Mouse (Mus musculus) NIH3T3 (cell line): ENCODE data around the gene Fam83g.

Source experiments
- DNase-seq: peaks from one replicate; pipeline ENCODE4 v3.0.0-alpha.2; 2012; ENCODE audit warnings: low read depth

The Fam83g gene

DNA sequence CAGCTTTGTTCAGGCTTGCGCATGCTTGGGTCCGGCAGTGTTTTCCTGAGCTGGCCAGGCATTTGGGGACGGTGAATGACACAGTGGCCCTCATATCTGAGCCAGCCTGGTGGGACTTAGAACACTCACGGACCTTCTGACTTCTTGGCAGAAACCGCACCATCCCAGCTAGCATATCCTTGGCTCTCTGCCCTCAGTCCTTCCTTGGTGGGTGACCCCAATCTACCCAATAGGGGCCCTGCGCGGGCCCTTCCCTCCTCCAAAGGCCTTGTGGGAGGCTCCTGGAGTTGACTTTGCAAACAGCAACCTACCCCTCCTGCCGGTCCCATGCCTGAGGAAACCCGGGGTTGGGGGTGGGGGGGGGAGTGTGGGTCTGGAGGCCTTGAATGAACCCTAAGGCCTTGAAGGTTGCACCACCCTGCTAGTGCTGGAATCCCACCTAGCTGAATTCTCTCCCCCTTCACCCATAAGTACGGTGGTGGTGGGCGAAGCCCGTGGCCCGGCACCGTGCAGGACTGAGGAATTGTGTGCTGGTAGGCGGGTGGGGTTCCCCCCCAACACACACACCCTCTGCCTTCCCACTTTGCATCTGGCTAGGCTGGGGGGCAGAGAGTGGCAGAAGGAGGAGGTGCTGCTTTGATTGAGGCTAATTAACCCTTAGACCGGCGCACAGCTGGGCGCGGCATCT is 9.6 kb upstream of the Fam83g start:
- DNase-seq: no peak

DNA sequence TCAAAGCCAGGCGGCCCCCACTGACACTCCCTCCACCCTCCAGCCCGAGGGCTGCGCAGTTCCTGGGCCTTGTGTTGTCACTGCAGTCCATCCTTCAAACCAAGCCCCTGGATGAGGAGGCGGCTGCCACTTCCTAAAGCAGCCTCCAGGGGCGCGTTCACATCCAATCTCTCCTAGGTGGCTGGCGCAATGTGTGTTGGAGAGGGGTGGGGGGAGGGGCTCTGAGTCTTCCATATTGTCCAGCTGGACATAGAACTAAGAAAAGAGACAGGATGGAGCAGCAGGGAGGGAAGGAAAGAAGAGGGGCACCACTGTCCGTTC is 9.1 kb upstream of the Fam83g start:
- peak; percentile 18 for DNase-seq

DNA sequence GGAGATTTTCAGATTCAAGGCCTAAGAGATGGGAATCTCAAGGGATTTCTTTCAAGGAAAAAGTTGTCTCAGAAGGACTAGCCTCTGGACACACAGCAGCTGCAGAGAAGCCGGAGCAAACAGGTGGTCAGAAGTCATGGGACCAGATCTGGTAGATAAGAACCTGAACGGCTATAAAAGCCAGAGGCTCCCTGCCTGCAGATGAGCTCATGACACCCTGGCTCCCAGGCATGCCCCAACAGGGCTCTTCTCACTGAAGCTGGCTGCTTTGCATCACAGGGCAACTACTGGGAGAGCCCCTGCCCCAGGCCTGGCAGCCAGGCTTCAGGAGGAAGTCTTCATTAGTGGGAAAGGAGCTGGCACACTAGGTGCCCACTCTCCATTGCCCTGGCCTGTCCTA is 8.6 kb upstream of the Fam83g start:
- no peak for DNase-seq

DNA sequence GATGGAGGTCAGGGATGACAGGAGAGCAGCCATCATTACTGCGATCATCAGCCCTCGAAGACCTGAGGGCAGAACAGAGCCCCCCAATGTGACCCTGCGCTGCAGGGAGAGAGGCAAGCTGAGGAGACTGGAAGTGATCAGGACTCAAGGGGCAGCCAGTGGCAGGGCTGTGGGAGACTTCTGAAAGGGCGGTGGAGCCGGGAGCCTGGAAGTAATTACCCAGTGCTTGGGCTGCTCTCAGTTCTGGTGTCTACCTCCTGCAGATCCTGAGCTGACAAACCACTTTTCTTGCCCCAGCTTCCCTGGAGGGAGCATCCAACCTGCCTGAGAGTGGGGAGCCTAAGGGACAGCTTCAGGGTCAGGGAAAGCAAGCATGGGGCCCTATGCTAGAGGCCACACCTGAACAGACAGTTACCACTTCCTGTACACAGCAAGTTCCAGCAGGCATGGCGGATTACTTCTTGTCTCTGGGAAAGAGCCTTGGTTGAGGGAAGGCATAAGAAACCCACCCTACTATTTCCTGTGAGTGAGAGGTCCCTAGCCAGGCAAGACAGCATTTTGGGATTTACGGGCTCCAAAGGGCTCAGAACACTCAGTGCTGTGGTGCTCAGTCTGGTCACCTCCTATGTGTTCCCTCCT is 7.6 kb upstream of the Fam83g start:
- DNase-seq: no peak

DNA sequence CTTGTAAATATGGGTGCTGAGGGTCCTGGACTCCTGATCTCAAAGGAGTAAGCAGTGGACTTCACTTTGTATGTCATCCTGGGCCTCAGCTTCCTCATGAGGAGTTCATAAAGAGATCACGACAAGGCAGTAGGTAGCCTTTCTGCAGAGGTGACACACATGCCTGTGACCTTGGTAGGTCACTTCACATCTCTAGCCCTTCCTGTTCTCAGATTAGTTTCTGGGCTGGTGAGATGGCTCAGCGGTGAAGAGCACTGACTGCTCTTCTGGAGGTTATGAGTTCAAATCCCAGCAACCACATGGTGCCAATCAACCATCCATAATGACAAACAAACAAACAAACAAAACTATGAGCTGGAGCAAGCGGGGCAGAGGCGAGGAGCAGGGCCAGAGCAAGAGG is 6.2 kb upstream of the Fam83g start:
- no peak for DNase-seq

DNA sequence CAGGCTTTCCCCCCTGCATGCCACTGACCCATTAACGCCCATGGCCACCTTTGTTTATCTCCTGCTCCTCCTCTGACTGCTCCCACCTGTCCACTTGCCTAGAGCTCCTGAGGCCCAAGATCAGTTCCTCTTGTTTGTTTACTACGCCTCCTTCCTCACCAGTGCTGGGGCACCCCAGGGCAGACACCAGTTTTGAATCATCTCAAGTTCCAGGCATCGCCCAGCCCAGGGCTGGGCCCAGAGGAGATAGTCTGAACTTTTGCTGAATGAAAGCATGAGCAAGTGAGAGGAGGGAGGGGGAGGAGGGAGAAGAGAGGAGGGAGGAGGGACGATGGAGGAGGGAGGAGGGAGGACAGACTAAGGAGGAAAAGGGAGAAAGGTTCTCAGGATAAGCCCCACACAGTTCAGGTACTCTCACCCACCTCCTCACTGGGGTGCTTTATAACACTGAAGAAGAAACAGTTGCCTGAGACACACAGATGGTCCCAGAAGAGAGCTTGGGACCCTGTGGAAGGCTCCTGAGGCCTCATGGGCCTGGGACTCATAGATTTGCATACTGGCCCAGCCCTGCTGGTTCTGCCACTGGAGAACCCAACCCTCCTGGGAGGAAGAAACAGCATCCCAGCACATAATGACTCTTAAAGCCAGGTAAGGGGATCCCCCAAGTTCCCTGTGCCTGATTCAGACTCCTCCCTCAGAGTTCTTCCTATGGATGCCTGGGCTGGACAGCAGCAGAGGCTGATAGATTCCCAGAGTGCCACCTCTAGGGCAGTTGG is 4.6 kb upstream of the Fam83g start:
- DNase-seq: no peak

DNA sequence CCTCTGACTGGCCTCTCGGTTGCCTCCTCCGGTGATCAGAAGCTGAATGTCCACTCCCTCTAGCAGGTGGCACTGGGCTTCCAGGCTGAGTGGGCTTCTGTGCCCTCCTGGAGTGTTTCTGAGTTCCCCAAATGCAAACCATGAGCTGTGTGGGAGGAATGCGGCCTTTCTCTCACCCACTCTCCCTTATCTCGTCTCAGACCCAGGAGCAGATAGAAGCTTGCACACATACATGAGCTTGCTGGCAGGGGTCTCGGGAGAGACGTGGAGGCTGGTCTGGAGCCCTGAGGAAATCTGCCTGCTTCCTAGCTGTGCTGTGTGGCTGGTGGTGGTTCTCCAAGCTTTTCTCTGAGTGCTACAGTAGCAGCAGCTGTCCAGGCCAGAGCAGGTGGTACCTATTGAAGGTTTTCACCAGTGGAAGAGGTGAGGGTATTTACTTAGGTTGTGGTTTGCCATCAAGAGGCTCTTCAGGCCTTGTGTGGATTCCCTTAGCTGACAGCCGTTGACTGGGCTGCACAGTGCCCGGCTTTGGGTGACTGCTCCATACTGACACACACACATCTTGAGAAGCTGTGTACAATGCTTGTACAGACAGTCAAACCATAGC is 1.3 kb downstream of the Fam83g start:
- no peak for DNase-seq

DNA sequence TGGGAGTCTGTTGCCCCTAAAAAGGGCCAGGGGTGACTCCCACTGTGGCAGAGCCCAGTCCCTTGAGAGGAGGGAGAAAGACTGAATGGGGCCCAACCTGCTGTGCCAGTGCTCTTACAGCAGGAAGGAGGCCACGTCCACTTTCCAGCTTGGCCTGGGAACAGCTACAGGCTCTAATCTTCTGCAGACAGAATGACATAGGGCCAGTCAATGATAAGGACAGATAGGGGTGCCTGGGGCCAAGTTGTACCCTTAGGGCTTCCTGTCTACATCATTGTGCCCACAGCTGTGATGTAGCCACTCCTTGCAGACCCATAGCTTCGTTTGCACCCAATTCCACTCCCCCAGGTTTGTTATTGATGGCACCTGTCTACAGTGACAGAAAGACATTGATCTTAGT is 2.2 kb downstream of the Fam83g start:
- no peak for DNase-seq

DNA sequence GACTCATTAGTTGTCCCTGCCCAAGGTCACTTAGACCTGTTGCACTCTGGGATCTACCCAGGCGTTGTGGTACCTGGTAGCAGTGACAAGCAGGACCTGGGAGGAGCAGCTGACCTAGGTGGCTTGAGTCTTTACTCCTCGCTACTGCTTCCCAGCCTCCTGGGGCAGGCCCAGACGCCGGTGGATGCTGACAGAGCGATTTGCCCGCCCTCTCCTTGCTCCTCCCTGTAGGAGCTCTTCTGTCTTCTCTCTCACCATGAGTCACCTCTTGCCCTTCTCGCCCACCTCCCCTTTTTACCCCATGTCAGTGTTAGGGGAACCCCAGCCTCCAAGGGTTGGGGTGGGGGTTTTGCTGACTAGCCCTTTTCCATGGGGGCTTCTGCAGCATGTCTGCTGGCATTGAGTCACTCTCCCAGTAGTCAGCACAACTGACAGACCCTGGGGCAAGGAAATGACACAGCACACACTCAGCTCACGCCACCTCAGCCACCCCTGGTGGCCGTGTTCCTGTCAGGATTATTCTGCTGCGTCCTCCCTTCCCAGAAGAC is 3.1 kb downstream of the Fam83g start:
- no peak for DNase-seq

DNA sequence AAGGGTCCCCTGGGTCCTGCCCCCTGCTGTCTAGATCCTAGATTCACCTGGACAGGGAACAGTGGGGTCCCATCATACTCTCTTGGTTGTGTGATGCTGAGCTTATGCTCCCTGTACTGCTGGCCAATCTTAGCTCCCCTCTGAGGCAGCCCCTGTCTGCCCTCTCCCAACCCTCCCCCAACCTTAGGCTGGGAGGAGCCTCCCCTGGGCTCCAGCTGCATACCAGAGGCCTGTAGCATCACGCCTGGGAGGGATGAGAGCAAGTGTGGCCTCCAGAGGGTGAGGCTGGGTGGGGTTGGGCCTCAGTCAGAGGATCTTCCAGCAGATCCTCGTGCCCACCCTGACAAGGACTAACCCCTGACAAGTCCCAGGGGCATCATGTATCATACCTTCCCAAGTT is 3.7 kb downstream of the Fam83g start:
- peak; percentile 7 for DNase-seq

DNA sequence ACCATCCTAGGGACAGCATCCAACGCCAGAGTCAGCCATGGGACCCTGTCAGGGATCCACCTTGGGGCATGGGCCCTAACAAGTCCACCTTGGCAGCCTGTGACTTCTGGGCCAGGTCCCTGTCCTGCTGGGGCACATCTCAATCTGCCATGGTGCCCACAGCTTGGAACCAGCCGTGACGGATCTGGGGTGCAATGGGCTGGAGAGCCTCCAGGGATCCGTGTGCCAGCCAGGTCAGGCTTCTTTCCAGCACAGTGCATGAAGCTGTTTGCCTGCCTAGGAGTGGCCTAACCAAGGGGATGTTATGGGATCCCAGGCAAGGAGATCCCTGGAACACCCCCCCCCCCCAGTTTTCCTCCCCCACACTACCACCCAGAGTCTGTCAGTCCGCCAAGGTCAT is 9.1 kb downstream of the Fam83g start:
- DNase-seq: no peak

DNA sequence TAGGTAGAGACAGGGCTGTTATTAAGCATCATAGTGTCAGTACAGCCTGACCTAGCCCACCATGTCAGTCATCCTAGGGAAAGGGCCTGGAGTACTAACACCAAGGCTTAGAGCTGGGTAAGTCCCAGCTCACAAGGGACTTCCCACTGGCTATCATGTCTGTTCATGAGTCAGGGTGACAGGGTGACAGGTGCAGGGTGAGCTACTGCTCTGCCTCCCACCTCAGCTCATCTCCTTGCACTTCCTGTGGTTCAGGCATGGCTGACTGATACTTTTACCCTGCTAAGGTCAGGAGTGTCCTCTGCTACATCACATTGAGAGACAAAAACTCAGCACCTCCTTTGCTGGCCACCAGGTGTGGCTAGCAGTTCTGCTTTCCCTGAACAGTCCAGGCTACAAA is 15.0 kb downstream of the Fam83g start:
- DNase-seq: no peak

DNA sequence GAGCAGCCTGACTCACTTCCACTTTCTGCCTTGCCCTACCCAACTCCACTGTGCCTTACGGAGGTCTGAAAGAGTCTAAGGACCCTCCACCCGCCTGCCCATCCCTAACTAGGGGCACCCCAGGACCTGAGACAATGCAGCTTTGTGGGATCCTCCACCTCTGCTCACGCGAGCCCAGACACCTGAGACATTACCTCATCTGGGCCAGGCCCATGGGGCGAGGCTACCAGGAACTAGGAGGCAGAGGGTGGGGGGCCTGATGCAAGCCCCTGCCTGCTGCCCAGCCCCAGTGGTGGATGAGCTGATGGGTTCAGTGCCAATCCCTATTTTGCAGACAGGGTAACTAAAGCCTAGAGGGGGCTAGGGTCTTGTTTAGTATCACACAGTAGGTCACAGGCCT is 15.6 kb downstream of the Fam83g start:
- no peak for DNase-seq

DNA sequence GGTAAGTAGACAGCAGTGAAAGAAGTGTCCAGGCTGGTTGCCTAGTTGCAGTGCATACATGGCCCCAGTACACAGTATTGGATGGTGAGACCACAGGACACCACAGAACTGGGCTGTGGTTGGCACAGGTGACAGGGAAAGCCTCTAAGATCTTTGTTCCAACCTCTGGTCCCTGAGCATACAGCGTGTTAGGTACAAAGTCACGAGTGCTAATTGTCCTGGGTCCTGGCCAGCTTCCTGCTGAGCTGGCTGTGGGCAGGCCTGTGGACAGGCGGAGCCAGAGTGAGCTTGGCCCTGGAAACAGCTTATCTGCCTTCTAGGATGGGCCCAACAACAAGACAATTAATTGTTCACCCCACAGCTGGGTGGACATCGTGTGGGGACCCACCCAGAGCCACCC is 16.0 kb downstream of the Fam83g start:
- DNase-seq: peak; percentile 45

DNA sequence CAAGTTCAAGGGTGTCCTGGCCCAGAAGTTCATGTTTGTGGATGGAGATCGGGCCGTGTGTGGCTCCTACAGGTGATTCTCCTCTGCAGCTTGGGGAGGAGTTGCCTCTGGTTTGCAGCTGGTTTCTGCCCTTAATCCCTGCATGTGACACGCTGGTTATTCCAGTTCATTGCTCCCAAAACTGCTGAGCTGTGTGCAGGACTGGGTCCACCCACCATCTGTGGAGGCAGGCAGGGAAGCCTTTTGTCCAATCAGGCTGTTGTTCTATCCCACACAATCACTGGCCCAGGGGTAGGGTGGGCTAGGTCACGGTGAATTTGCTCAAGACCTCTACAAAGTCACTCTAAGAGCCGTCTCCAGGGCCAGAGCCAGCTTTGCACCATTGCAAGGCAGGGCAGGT is 17.8 kb downstream of the Fam83g start:
- DNase-seq: no peak

DNA sequence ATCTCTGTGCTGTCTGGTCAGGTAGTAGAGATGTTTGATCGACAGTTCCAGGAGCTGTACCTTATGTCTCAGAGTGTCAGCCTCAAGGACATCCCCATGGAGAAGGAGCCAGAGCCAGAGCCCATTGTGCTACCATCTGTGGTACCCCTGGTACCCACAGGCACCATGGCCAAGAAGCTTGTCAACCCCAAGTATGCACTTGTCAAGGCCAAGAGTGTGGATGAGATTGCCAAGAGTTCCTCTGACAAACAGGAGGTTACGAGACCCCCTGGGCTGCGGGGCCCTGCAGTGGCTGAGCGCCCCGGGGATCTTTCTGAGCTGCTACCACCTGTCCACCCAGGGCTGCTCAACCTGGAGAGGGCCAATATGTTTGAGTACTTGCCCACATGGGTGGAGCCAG is 18.6 kb downstream of the Fam83g start:
- DNase-seq: no peak

DNA sequence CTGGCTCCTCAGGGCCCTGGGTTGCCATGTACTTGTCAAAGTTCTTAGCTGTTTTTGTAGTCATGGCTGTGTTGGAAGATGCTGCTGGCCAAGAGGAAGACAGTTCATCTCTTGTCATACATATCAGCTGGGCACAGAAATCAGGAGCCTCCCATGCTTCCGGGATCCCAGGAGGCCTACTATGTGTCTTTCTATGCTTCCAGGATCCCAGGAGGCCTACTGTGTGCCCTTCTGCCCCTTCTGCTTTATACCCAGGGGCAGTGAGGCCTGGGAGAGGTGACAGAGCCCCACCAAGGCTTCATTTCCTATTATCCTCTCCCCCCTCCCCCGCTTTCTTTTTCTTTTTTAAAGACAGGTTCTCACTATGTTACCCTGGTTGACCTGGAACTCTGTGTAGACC is 21.7 kb downstream of the Fam83g start:
- DNase-seq: no peak

DNA sequence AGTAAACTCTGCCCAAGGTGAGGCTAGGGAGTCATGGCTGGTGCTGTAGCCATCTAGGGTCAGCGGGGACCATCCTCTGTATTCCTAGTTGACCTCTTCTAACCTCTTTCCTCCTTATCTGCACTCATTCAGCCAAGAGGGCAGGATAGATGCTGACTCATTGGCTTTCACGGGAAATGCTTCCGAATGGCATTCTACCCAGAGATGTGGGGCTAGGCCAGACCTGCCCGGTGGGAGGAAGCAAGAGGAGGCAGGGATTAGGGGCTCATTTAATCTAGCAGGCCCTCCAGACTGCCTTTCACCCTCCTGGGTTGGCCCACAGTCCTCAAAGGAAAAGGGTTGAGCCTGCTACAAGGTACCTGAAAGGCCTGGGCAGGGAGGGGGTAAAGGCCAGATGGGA is 22.3 kb downstream of the Fam83g start:
- DNase-seq: no peak

DNA sequence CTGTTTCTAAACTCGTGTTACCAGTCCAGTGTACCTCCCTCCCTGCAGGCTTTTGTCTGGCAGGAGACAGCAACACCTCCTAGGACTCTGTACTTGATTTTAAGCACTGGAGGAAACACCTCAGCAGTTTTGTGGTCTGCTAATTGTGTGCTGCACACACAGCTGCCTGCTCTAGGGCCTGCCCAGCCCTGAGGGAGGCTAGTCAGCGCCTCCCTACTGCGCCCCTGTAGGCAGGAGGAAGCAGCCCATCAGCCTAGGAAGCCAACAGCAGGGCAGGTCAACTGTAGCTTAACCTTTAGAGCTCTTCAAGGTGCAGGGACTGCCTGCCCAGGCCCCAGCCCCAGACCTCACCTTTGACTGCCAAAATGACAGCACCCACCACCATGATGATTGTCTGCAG is 25.0 kb downstream of the Fam83g start:
- no peak for DNase-seq

DNA sequence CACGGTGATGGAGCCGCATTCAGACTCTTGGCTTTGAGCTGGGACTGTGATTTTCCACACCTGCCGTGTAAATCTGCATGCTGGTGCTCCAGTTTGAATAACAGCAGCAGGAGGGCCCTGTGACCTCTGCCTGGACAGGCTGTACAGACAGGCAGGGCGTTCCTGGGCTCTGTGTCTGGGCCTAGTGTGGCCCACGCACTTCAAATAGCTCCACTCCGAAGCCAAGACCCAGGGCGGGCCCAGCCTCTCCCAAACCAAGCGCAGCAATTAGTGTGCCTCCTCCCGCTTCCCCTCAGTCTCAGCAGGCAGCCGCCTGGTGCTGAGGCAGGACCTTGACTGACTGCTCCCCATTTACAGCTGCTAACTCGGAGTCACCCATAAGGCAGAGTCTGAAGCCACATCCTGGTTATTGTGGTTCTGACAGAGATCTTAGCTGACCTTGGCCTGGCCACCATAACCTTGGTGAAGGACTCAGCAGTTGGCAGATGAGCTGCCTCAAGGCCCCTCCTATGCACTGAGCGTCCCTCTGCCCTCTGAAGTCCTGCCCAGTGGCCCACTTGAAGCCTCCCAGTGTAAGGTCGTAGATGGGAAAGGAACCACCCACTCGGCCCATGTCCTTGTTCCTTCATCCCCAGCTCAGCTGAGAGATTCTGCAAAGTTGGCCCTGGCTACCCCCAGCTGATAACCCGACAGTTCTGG is 29.4 kb downstream of the Fam83g start:
- no peak for DNase-seq

DNA sequence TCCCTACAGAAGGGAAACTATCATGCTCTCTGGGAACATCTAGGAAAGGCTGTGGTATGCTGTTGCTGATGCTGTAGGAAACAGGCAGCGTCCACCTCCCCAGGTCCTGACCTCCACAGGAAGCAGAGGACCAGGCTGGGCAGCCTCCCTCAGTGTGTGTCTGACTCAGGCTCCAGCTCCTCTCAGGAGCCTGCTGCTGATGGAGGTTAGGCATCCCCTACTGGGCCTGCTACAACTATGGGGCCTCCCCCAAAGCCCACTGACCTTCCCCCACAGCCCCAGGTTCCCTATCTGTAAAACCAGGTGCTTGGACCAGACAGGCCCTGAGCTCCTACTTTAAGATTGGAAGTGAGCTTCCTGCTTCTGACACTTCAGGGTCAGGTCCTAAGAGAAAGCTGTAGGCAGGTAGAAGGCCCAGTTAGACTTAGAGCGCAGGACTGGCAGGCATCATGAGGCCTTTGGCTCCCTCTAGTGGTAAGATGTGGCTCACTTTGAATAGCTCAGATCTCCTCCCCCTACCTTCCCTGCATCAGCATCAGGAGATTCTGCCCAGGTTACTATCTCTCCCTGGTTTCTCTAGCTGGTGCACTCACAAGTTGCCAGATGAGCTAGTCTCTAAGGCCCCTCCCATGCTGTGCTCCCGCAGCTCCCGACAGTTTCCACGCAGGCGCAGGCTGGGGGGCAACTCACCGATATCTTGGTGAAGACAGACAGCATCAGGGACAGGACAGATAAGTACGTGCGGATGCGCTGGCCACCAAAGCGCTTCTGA is 30.6 kb downstream of the Fam83g start:
- peak; percentile 91 for DNase-seq

DNA sequence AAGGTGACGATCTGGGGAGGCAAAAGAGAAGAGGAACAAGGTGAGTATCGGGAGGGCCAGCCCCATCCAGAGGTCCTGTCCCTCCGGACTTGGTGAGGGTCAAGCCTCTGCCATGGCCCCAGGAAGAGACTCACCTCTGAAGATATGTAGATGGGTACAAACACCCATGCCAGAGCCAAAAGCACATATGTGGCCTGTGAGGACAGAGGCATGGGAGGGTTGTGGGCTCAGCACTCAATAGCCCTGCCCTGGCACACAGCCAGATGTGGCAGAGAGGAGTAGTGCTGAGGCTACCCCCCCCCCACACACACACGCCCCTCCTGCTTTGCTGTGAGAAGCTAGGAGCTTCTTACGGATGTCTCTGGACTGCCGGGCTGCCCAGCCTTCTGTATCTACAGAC is 31.2 kb downstream of the Fam83g start:
- DNase-seq: no peak
